Mouse (Mus musculus) embryonic facial prominence, embryonic 12.5 days (tissue): ENCODE results near the gene Klhl5. TPM values are rescaled to one million over a fixed set of nuclear protein-coding genes. Genes with fewer than 3 reads are reported as not detected.

Source experiments
- polyA plus RNA-seq: library from polyadenylated mRNA; unstranded; fragments of >200 nt; fragmentation: Nextera tagmentation; extraction: Ambion mirVana; gene quantifications from 2 replicates; pipeline ENCODE4 v1.2.1, GENCODE M21; 2016

Gene Klhl5
- polyA plus RNA-seq, 1 experiment from 2014 or later: 24.0 TPM

Other genes with a start within 250 kb of the Klhl5 start
- gene Tlr1, start 174.0 kb upstream of the Klhl5 start, polyA plus RNA-seq: 0.29 and 0.59 TPM in 2 replicates
- gene Tlr6, start 147.4 kb upstream of the Klhl5 start, polyA plus RNA-seq: 0.40 and 0.69 TPM in 2 replicates
- gene Fam114a1, start 137.5 kb upstream of the Klhl5 start, polyA plus RNA-seq: 29.4 and 32.8 TPM in 2 replicates
- 0.19 TPM in 1 of 2 replicates, not detected in the other for gene Tmem156, start 15.4 kb upstream of the Klhl5 start, polyA plus RNA-seq
- gene Wdr19, start 92.2 kb downstream of the Klhl5 start, polyA plus RNA-seq: 12.2 and 13.2 TPM in 2 replicates
- gene Rfc1, start 228.1 kb downstream of the Klhl5 start, polyA plus RNA-seq: 104 and 113 TPM in 2 replicates
- gene Klb, start 240.8 kb downstream of the Klhl5 start, polyA plus RNA-seq: 0.10 and 0.15 TPM in 2 replicates